Mouse (Mus musculus) adrenal gland, adult (tissue): ENCODE results near the gene 1700010B08Rik.
A peak's percentile ranks its signal among the peaks of the same experiment; 100 is the strongest.
"Not testable (repeated sequence)": the region's sequence is repeated elsewhere in the genome, so short reads cannot be mapped to it uniquely, and the experiment has no call there.

Experiments
- DNase-seq, 2 experiments: peaks; one replicate each; pipeline ENCODE4 v3.0.0; 2022 to 2023; ENCODE audit warnings: low spot score in 1 of 2; ENCODE audit not compliant: inconsistent age in 2 of 2

The 1700010B08Rik gene

GRCm38 (mm10) chr2:173719115-173719514 lies at the start of gene 1700010B08Rik:
1700010B08Rik (plus strand) TSS chr2:173719415.
- DNase-seq = not testable (repeated sequence)

- DNase-seq = no peak
Observed at GRCm38 (mm10) chr2:173672328-173672896, 46.8 kb upstream of the 1700010B08Rik start.

GRCm38 (mm10) chr2:173673469-173673868 lies 45.7 kb upstream of the 1700010B08Rik start:
- no peak for DNase-seq

- DNase-seq = no peak
Observed at GRCm38 (mm10) chr2:173678593-173678992, 40.6 kb upstream of the 1700010B08Rik start.

- no peak for DNase-seq
Observed at GRCm38 (mm10) chr2:173679217-173679616, 40.0 kb upstream of the 1700010B08Rik start.

- DNase-seq = peak in 1 of 2 experiments; percentile 57
Observed at GRCm38 (mm10) chr2:173680153-173680552, 39.1 kb upstream of the 1700010B08Rik start.

- DNase-seq = no peak
Observed at GRCm38 (mm10) chr2:173682773-173683172, 36.4 kb upstream of the 1700010B08Rik start.

GRCm38 (mm10) chr2:173685781-173686361 lies 33.3 kb upstream of the 1700010B08Rik start:
- DNase-seq = no peak

- no peak for DNase-seq
Observed at GRCm38 (mm10) chr2:173687363-173687762, 31.9 kb upstream of the 1700010B08Rik start.

- peak in 1 of 2 experiments; percentile 51 for DNase-seq
Observed at GRCm38 (mm10) chr2:173689835-173690234, 29.4 kb upstream of the 1700010B08Rik start.

GRCm38 (mm10) chr2:173691748-173692147 lies 27.5 kb upstream of the 1700010B08Rik start:
- DNase-seq = no peak

- no peak for DNase-seq
Observed at GRCm38 (mm10) chr2:173692693-173693092, 26.5 kb upstream of the 1700010B08Rik start.

GRCm38 (mm10) chr2:173698850-173699249 lies 20.4 kb upstream of the 1700010B08Rik start:
- DNase-seq = no peak

- DNase-seq = peak in 1 of 2 experiments; percentile 52
Observed at GRCm38 (mm10) chr2:173702096-173702866, 16.9 kb upstream of the 1700010B08Rik start.

- DNase-seq = no peak
Observed at GRCm38 (mm10) chr2:173702867-173703237, 16.4 kb upstream of the 1700010B08Rik start.

GRCm38 (mm10) chr2:173705827-173706551 lies 13.2 kb upstream of the 1700010B08Rik start:
- no peak for DNase-seq

- not testable (repeated sequence) for DNase-seq
Observed at GRCm38 (mm10) chr2:173707626-173708025, 11.6 kb upstream of the 1700010B08Rik start.

- DNase-seq = no peak
Observed at GRCm38 (mm10) chr2:173710193-173710592, 9.0 kb upstream of the 1700010B08Rik start.

- DNase-seq = peak in 1 of 2 experiments; percentile 29
Observed at GRCm38 (mm10) chr2:173712656-173713055, 6.6 kb upstream of the 1700010B08Rik start.

GRCm38 (mm10) chr2:173713241-173713640 lies 6.0 kb upstream of the 1700010B08Rik start:
- DNase-seq = peak; percentile 49 to 80

GRCm38 (mm10) chr2:173714620-173715218 lies 4.5 kb upstream of the 1700010B08Rik start:
- DNase-seq = no peak
